Mouse (Mus musculus): Measurements from ENCODE around the gene Tbx1. TPM values are rescaled to one million over a fixed set of nuclear protein-coding genes. Genes with fewer than 3 reads are reported as not detected.

The Tbx1 gene
- polyA plus RNA-seq, 1 experiment from 2014 or later: 0.34 TPM

DNA sequence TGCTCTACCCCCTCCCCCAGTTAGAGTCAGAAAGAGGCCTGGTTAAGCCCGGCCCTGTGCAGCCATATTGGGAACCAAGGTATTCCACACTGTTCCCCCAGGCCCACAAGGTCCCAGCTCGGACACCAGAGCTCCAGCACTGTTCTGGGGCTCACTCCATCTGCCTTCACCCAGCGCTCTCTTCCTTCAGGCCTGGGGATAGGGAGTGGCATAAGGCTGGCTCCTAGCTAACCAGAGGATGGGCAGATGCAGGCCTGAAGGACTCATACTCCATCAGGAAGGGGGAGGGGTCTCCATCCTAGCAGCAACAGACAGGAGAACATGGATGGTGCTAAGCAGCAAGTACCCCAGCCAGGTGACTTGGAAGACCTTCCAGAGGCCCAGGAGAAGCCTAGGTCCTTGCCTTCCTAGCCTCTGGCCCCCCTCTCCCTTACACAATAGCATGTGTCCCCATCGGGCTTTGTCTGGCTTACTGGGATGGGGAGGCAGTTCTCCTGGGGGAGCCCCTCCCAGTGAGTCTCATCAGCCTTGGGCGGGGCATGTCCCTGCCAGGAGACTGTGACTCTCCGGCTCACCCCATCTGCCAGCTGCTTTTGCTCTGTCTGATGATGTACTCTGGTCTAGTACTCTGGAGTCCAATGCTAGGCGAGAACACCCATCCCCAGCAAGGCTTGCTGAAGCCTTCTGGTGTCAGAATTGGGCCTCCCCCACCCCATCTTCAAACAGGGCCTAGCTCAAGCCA lies 37.9 kb upstream of the Tbx1 start:
- TF ChIP-seq CTCF (IDR thresholded peaks at IDR 0.05; ENCODE audit: low read depth): no peak
- no peak for TF ChIP-seq EP300 (optimal IDR thresholded peaks at IDR 0.05)
- Histone ChIP-seq H3K36me3 (ENCODE audit: control insufficient read depth, insufficient read depth, low read length) (no peaks in the 10 kb centered on the region; the same call in 1 of the 2 replicates), H3K27ac (replicated peaks) (peak overlapping the region; percentile 67; the same call in 1 of the 2 replicates), H3K9ac (ENCODE audit: low read length) (peak overlapping the region; percentile 73; the same call in 1 of the 2 replicates), H3K9me3 (ENCODE audit: control insufficient read depth, low read length) (no peaks in the 10 kb centered on the region), H3K4me3 (ENCODE audit: low read depth, low read length) (peak overlapping the region; percentile 70; the same call in 1 of the 2 replicates), H3K27me3 (ENCODE audit: control insufficient read depth, insufficient read depth, low read length) (0 out of 2 replicates have a peak, but pooled peaks cover 4% of the 10 kb centered on the region), H3K4me2 (replicated peaks; ENCODE audit: low read depth) (peak overlapping the region; percentile 97), H3K4me1 (replicated peaks; ENCODE audit: control insufficient read depth, insufficient read depth) (no peaks in the 10 kb centered on the region)
- DNase-seq (ENCODE audit: low spot score) (peak; percentile 14), ATAC-seq (ENCODE audit: low FRiP score, low TSS enrichment) (peak; percentile 1; the same call in 1 of the 2 replicates)
- WGBS: 77% methylated on average over 7 of the region's 7 CpGs

DNA sequence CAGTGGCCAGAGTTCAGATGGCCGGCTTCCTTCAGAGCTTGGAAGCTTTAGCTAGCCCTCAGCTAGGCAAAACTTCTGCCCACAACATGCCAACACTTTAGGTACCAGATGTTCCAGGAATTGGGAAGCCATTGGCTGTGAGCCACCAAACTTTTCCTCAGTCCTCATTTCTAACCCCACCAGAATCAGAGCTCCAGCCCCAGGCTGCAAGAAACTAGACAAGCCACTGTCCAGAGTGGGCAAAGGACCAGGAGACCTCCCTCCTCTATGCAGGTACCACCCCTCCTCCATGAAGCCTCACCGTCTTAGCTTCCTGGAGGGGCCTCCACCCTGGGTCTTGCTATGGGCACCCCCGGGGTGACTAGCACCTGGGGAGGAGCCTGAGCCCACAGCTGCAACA lies 36.7 kb upstream of the Tbx1 start:
- peak overlapping the region; percentile 77; the same call in 1 of the 2 replicates for H3K4me2 ChIP-seq (replicated peaks; ENCODE audit: low read depth)
- ATAC-seq (ENCODE audit: low FRiP score, low TSS enrichment) (no peak), DNase-seq (ENCODE audit: low spot score) (peak; percentile 12)
- no peak overlapping the region for H3K4me3 ChIP-seq (ENCODE audit: low read depth, low read length)
- no peaks in the 10 kb centered on the region; the same call in 1 of the 2 replicates for H3K36me3 ChIP-seq (ENCODE audit: control insufficient read depth, insufficient read depth, low read length)
- TF ChIP-seq EP300 (optimal IDR thresholded peaks at IDR 0.05) (no peak), CTCF (IDR thresholded peaks at IDR 0.05; ENCODE audit: low read depth) (no peak)
- H3K27ac ChIP-seq (replicated peaks): no peak overlapping the region
- H3K27me3 ChIP-seq (ENCODE audit: control insufficient read depth, insufficient read depth, low read length): peaks cover 13% of the 10 kb centered on the region
- H3K4me1 ChIP-seq (replicated peaks; ENCODE audit: control insufficient read depth, insufficient read depth): no peaks in the 10 kb centered on the region
- no peaks in the 10 kb centered on the region for H3K9me3 ChIP-seq (ENCODE audit: control insufficient read depth, low read length)
- 63% methylated on average over 3 of the region's 3 CpGs for WGBS
- H3K9ac ChIP-seq (ENCODE audit: low read length): no peak overlapping the region

DNA sequence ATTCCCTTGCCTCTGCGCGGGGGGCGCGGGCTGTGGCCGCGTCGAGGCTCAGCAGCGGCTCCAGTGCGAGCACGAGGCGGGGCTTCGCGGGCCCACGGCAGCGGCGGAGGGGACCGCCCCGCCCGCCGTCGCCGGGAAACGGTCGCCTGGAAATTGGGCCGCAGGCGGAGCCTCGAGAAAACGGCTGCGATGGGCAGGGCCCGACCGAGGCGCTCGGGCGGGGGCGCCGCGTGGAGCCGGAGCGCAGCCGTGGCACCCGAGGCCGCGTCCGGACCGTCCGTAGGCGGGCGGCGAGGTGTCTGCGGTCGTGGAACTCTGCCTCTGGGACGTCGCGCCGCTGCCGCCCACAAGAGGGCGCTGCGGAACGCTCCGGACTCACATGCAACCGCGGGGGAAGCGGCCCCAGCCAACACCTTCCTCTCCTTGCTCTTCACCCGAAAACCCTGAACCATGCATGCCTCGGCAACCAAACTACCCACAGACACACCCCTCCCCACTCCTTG lies 36.0 kb upstream of the Tbx1 start, which contains the start of gene Gm49601:
TSS of gene Gm49601 (minus strand) at position 52 of the 503 bp plus-strand sequence.
- Histone ChIP-seq H3K4me1 (replicated peaks; ENCODE audit: control insufficient read depth, insufficient read depth) (no peaks in the 10 kb centered on the region), H3K27ac (replicated peaks) (no peak within 1 kb of the TSS), H3K9me3 (ENCODE audit: control insufficient read depth, low read length) (no peaks in the 10 kb centered on the region), H3K4me2 (replicated peaks; ENCODE audit: low read depth) (peak within 1 kb of the TSS; percentile 77), H3K4me3 (ENCODE audit: low read depth, low read length) (peak within 1 kb of the TSS; percentile 40), H3K9ac (ENCODE audit: low read length) (peak within 1 kb of the TSS; percentile 41), H3K27me3 (ENCODE audit: control insufficient read depth, insufficient read depth, low read length) (peaks cover 20% of the 10 kb centered on the region), H3K36me3 (ENCODE audit: control insufficient read depth, insufficient read depth, low read length) (no peaks in the 10 kb centered on the region; the same call in 1 of the 2 replicates)
- ATAC-seq (ENCODE audit: low FRiP score, low TSS enrichment) (peak; percentile 49), DNase-seq (ENCODE audit: low spot score) (peak; percentile 82)
- TF ChIP-seq CTCF (IDR thresholded peaks at IDR 0.05; ENCODE audit: low read depth) (peak; percentile 87), EP300 (optimal IDR thresholded peaks at IDR 0.05) (no peak)
- under 1% methylated on average over 62 of the region's 65 CpGs for WGBS

DNA sequence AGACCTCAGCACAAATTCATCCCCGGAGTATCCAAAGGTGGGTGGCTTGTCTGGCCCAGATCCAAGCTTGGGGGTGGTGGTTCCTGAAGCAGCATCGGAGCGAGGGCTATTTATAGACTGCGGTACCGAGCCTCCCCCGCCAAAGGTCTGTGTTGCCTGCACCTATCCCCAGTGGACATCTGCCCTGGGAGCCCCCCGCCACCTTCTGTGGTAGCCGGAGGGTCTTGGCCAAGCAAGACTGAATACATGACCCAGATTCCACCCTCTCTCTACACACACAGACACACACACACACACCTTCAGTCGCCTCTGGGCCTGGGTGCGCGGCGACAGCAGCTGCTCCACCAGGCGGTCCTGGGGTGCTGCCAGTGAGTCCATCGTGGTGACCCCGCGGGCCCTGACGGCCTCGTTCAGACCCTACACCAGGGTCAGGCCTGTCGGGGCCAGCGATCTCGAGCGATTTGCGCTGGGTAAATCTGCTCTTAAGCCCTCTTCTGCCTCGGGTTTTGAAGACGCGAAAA lies 35.4 kb upstream of the Tbx1 start:
- H3K4me3 ChIP-seq (ENCODE audit: low read depth, low read length): peak overlapping the region; percentile 40
- no peaks in the 10 kb centered on the region for H3K9me3 ChIP-seq (ENCODE audit: control insufficient read depth, low read length)
- DNase-seq (ENCODE audit: low spot score) (peak; percentile 20), ATAC-seq (ENCODE audit: low FRiP score, low TSS enrichment) (no peak)
- H3K36me3 ChIP-seq (ENCODE audit: control insufficient read depth, insufficient read depth, low read length): no peaks in the 10 kb centered on the region; the same call in 1 of the 2 replicates
- H3K27ac ChIP-seq (replicated peaks): no peak overlapping the region
- H3K27me3 ChIP-seq (ENCODE audit: control insufficient read depth, insufficient read depth, low read length): peaks cover 22% of the 10 kb centered on the region
- WGBS: 28% methylated on average over 26 of the region's 26 CpGs
- peak overlapping the region; percentile 77 for H3K4me2 ChIP-seq (replicated peaks; ENCODE audit: low read depth)
- H3K4me1 ChIP-seq (replicated peaks; ENCODE audit: control insufficient read depth, insufficient read depth): 0 out of 2 replicates have a peak, but pooled peaks cover 2% of the 10 kb centered on the region
- H3K9ac ChIP-seq (ENCODE audit: low read length): peak overlapping the region; percentile 31; the same call in 1 of the 2 replicates
- TF ChIP-seq CTCF (IDR thresholded peaks at IDR 0.05; ENCODE audit: low read depth): no peak
- no peak for TF ChIP-seq EP300 (optimal IDR thresholded peaks at IDR 0.05)

DNA sequence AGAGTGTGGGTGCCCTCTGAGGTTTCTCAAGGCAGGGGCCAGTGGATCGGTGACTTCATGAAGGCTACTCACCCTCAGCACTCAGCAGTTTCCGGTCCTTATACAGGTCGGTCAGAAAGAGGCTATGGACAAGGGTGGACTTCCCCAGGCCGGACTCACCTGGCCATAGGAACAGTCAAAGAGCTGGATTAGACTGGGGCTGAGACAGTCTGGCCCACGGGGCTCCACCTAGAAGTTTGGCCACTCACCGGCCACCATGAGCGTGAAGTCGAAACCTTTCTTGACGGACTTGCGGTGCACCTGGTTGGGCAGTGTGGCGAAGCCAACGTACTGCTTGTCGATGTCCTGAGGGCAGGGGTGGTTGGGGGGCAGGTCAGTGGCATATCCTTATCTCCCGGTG lies 34.6 kb upstream of the Tbx1 start:
- Histone ChIP-seq H3K27ac (replicated peaks) (no peak overlapping the region), H3K4me1 (replicated peaks; ENCODE audit: control insufficient read depth, insufficient read depth) (0 out of 2 replicates have a peak, but pooled peaks cover 2% of the 10 kb centered on the region), H3K27me3 (ENCODE audit: control insufficient read depth, insufficient read depth, low read length) (peaks cover 28% of the 10 kb centered on the region), H3K4me2 (replicated peaks; ENCODE audit: low read depth) (no peak overlapping the region), H3K9ac (ENCODE audit: low read length) (no peak overlapping the region), H3K9me3 (ENCODE audit: control insufficient read depth, low read length) (no peaks in the 10 kb centered on the region), H3K4me3 (ENCODE audit: low read depth, low read length) (no peak overlapping the region), H3K36me3 (ENCODE audit: control insufficient read depth, insufficient read depth, low read length) (no peaks in the 10 kb centered on the region; the same call in 1 of the 2 replicates)
- ATAC-seq (ENCODE audit: low FRiP score, low TSS enrichment) (no peak), DNase-seq (ENCODE audit: low spot score) (no peak)
- no peak for TF ChIP-seq EP300 (optimal IDR thresholded peaks at IDR 0.05)
- no peak for TF ChIP-seq CTCF (IDR thresholded peaks at IDR 0.05; ENCODE audit: low read depth)
- 73% methylated on average over 14 of the region's 14 CpGs for WGBS

All from stomach, postnatal 0 days (tissue).